Mouse (Mus musculus) lung, postnatal 14 days (tissue): ENCODE measurements at regions not wholly inside any gene's neighbourhood (a gene's known extent, or its start where the extent isn't known, plus 50 kb on each side); places are given as distances from the start of the nearest gene placed in this dataset.

Experiments
- DNase-seq: peaks from one replicate; pipeline ENCODE4 v3.0.0; 2021

DNA sequence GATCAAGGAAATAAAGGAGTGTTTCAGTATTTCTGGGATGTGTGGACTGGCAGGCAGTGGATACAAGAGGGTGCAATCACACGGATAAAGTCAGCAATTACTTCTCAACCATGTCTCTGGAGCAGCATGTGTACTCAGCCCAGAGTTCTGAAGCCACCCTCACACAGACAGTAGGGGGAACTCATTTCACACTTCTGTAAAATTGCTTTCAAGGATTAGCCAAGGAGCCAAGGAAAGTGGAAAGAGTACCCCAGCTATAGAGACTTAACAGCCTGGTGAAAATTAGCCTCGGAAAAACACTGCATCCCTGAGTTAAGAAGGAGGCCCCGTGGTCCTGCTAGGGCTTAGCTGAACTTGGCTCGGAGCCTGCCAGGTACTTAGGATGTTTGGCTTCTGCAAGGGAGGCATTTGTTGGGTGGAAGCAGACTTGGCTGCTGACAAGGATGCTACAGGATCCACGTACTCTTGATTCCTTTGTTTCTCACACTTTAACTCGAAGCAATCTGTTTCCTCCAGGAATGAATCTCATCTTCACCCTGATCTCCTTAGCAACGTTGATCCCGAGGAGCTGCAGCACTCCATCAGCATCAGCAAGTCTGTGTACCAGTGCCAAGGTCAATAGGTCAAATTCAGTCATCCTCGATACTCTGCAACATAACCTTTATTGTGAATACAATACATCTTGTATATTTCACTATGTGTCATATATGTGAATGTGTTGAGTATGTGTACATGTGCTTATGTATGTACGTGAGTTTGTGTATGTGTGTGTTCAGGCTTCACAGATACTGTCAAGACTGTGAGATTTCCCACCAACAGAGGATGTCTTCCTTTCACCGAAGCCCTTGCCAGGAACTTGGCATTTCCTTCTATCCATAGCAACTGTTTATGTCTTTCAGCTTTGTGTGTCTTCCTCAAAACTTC is 326.8 kb downstream of the 1700129C05Rik start:
- DNase-seq = no peak

DNA sequence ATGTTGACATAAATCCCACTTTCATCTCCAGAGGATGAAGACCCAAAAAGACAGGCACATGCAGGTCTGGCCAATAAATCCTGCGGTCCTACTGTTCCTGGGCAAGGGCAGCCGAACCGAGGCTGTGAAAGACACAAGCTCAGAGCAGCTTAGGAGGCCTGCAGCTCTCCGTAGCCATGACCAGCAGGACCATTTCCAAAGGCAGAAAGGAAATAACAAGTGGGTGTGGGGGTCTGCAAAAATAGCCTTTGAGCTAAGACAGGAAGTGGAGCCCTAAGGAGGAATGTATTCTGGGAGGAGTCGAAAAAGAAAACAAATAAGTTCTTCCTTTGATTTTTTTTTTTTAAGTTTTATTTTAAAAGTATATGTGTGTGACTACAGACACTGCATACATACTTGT is 330.1 kb downstream of the 1700129C05Rik start:
- peak; percentile 46 for DNase-seq

DNA sequence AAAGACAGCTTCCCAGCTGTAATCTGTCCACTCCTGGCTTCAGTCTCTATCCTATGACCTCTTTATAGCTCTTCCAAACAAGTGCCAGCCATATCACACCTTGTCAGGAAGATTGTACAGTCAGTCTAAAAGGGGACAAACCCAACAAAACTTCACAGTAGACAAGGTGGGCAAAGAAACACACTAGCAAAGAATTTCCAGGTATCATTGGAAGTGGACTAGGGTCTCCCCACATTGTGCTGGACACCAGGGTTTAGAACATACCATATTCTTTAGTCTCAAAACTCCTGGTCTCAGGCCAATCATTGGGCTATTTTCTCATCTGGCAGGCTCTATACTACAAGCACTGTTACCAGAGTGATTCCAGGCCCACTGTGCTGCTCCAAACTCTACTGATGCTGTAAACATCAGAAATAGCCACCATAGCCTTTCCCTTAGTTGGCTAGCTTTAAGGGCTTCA is 341.3 kb downstream of the 1700129C05Rik start:
- DNase-seq = no peak

- DNase-seq = no peak
Observed at GRCm38 (mm10) chr14:58788190-58788945, 354.3 kb downstream of the 1700129C05Rik start.

- no peak for DNase-seq
Observed at GRCm38 (mm10) chr14:58787618-58788017, 355.1 kb downstream of the 1700129C05Rik start.

DNA sequence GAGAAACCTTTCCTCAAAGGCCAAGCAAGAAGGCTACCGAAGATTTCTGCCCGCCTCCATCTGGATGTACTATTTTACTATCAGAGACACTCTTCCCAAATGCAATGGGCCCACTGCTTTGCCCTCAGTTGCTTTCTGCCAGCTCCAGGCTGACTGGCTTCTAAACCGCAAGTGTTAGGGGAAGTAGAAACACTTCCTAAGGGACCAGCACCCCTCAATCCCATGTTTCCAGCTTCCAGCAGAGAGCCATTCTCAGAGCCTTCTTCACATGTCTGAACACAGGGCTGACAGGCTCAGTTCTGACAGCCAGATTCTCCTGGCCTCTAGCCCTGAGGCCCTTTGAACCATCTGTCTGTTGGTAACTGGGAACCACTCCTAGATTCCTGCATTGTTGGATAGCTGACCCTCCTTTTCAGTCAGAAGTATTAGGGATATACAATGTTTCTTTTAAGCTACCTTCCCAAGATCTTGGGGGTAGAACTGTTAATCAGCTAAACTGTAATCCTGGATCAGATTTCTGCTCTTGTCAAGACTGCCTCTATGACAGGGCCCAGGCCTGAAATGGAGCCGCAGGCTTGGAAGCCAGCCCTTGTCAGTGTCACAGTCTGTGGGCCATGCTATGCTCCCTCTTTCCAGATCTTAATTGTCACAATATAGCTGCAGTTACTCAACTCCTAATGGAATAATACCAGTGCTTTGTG is 355.8 kb downstream of the 1700129C05Rik start:
- peak; percentile 30 for DNase-seq

DNA sequence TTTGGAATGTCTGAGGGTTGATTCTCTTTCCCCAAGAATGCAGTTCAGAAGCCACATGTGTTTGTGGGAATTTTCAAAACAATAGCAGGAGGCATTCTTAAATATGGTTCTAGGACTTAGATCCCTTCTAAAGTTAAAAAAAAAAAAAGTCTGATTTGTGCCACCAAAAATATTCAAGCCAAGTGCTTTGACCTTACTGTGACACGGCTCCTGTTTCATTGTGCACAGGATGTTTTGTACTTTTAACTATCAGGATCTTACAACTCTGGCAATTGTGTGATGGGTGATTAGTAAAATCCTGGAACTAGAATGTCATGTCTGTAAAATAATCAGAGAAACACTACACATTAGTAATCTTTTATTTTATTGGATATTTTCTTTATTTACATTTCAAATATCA is 359.5 kb downstream of the 1700129C05Rik start:
- no peak for DNase-seq

GRCm38 (mm10) chr14:58780306-58780705 is 362.4 kb downstream of the 1700129C05Rik start:
- no peak for DNase-seq

- no peak for DNase-seq
Observed at GRCm38 (mm10) chr14:58778675-58779074, 364.0 kb downstream of the 1700129C05Rik start.

DNA sequence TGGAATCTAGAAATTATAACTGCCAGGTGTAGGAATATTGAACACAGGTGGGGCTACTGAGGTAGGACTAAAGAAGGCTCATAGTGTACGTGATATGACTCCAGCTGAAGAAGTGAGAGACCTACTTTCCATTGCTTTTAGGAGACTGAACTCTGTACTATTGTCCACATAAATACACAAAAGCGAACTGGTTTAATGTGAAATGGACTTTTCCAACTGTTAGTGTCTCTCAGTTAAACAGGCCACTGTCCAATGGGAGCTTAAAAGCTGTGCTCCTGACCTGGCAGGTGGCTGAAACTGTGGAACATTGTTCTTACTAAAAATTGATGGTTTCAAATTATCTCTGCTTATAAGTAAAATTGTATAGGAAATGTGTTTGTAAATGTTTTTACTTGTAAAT is 381.4 kb downstream of the 1700129C05Rik start:
- no peak for DNase-seq

DNA sequence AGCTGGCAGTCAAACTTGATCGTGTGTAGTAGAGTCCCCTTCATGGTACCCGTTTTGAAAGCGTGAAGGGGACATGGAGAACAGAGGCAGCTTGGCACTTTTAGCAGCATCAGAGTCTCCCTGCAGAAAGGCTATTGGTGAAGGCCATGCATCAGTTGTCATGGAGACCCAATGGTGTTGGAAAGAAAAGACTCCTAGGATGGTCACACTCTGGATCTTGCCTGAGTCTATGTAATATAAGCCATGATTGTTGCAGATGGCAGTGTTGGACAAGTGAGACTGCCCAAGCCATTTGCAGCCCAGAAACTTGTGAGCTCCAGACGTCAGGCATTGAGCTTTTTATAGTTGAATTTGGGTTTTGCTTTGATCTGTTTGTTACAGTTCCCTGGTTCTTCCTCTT is 382.9 kb downstream of the 1700129C05Rik start:
- no peak for DNase-seq

- DNase-seq = no peak
Observed at GRCm38 (mm10) chr14:58753781-58754180, 388.9 kb downstream of the 1700129C05Rik start.

DNA sequence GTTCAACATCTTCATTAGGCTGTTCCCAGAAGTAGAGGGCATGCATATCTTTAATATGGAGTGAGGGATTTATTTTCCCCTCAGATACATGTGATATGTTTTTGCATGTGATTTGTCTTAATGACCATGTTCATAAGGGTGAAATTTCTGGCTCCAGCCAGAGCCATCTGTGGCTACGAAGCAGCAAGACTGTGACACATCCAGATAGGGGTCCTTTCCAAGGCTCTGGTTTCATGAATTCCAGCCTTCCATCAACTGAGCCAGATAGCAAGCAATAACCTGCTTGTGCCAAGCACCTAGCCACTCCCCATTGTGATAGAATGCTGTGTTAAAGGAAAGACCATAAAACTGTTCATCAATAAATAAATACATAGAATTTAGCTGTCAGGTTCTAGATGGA is 389.6 kb downstream of the 1700129C05Rik start:
- DNase-seq = no peak

DNA sequence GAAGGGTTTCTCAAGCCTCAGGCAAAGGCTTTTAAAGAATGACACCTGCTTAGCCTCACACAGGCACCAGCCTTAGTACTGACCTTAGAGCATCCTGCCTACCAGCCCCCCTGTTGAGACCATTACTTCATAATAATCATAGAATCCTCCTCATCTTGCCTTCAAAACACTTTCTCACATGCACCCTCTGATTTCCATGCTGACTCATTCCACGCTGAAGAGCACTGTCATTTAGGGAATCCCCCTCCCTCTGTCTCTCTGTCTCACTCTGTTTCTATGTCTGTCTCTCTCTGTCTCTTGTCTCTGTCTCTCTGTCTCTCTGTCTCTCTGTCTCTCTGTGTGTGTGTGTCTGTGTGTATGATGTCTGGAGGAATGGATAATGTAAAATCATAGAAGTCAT is 416.3 kb downstream of the 1700129C05Rik start:
- DNase-seq = no peak

DNA sequence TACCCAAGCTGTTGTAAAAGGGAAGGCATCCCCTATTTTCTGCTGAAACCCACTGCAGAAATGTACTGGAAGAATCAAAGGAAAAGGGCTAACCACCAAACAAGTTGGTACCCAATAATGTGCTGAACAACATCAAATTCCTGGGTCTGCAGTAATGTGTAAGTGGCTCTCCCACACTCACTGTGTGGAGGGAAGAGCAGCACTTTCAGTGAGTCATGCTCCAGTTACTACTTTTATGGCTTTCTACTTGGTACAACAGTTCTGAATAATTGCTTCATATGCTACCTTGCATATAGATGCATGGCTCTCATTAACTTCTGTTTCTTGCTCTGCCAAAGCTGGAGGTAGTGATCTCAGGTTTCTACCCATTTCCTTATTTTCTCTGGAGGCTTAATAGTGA is 427.8 kb downstream of the 1700129C05Rik start:
- DNase-seq = no peak

DNA sequence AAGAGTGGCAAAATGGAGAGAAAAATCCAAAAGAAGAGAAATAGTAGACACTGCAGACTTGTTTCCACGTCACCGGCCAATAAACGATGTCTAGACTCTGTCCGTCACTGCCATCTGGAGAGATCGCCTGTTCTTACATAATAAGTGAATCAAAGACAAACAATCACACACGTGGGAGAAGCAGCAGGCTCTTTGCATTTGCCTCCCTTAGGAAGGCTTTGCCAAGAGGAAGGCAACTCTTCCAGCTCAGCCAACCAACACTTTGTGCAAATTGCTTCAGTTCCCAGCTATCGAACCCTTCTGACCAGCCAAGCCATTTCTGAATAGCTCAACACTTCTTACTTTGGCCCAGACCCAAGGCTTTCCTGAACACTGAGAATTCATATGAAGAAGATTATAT is 432.8 kb downstream of the 1700129C05Rik start:
- DNase-seq = peak; percentile 8

- DNase-seq = no peak
Observed at GRCm38 (mm10) chr14:58709281-58709680, 433.4 kb downstream of the 1700129C05Rik start.

DNA sequence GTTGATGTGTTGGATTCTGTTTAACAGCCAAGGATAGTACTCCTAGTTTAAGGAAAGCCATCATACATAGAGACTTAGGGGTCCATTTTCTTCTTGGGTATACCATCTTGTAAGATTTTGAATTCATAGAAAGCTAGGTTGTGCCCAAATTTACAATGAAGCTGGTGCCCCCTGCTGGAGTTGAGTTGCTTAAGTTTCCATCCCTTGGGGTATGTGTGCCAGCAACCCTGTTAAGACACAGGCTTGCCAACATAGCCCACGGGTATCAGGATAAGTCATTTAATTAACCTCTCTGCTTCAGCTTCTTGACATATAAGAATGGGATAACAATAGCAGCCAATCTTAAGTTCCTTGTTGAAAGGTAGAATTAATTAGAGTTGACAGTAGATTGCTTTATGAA is 440.9 kb downstream of the 1700129C05Rik start:
- peak; percentile 60 for DNase-seq

GRCm38 (mm10) chr14:58691129-58691828 is 451.4 kb downstream of the 1700129C05Rik start:
- no peak for DNase-seq

DNA sequence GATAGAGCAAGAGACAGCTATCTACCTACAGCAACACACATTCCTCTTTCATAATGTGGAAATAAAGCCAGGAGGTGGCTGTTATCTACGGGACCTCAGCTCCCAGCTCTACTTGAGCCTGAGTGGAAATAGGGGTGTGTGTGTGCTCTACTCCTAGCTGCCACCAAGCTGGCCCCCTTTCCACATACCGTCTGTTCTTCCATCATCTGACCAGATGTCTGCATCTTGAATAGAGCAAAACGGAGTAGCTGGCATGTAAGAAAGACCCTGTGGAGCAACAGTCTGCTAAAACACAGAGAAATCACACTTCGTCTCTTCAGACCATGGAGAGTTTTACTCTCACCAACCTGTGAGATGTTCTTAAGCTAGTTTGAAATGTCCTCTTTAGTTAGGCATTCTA is 454.9 kb downstream of the 1700129C05Rik start:
- DNase-seq = no peak

GRCm38 (mm10) chr14:58678781-58679180 is 463.9 kb downstream of the 1700129C05Rik start:
- DNase-seq = no peak

DNA sequence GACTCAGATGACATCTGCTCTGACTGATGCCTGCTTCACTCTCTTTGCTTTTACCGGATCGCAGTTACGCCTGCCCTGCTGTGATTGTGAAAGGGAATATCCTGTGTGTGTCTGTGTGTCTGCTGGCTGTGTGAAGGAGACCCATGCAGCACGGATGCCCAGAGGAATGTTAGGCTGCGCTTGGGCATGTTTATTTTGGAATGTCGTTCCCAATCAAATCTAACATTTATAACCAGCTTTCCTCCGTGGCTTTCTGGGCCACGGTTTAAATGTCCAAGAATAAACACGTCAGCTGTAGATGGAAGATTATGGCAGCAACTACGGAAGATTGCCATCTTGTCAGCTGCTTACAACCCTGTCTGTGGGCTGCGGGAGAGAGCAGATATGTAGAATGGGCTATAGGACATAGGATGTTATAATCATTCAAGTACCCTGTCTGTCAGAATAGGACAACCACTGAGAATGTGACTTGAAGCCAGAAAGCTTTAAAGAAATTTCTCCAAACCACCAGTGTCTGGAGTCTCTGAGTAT is 464.5 kb downstream of the 1700129C05Rik start:
- no peak for DNase-seq
